Mouse (Mus musculus): ENCODE results near the gene Azin2. TPM values are rescaled to one million over a fixed set of nuclear protein-coding genes. Genes with fewer than 3 reads are reported as not detected.

The Azin2 gene
- polyA plus RNA-seq, 1 experiment from 2014 or later: 17.7 TPM

DNA sequence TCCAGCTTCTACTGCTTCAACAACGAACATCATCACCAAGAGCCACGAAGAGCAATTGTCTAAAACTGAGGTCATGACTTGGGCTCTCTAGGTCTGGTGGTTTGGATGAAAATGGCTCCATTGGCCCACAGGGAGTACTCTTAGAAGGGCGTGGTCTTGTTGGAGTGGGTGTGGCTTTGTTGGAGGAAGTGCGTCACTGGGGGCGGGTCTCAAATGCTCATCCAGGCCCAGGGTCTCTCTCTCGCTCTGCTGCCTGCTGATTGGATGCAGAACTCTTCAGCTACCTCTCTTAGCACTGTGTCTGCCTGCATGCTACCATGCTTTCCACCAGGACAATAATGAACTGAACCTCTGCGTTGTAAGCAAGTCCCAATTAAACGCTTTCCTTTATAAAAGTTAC, 12.4 kb upstream of the Azin2 start:
- Histone ChIP-seq H3K36me3 (no peaks in the 10 kb centered on the region), H3K9me3 (replicated peaks) (no peaks in the 10 kb centered on the region), H3K4me1 (no peaks in the 10 kb centered on the region; the same call in 1 of the 2 replicates), H3K4me3 (no peak overlapping the region), H3K9ac (no peak overlapping the region), H3K27me3 (no peaks in the 10 kb centered on the region), H3K4me2 (replicated peaks) (no peak overlapping the region), H3K27ac (no peak overlapping the region)
- no peak for ATAC-seq (ENCODE audit: low FRiP score)
- WGBS: 84% methylated on average over 8 of the region's 8 CpGs

DNA sequence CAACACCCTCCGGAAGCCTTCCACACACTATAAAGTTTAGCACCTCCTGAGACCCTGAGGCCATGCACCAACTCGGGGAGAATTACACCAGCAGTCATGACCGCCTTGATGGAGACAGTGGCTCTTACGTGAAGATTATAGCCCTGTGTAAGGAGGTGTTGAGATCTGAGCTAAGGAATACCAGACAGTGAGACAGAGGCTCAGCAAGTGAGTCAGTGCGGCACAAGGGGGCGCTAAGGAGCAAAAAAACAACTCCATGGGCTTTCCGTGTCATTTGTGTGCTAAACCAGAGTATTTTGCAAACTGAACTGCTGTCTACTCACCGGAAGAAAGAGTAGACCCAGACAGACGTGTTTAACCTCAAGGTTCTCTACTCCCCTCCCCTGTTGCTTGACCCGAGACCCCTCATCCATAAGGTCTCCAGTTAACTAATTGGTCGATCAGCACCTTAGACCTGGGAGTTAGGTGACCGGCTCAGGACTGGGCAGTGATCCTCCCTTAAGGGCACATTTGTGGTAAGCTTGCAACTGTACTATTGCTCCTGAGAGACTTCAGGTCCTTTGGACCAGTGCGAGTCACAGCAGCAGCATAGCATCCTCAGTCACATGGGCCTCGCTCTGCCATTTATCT, 8.9 kb upstream of the Azin2 start:
- H3K36me3 ChIP-seq: no peaks in the 10 kb centered on the region
- H3K4me3 ChIP-seq: no peak overlapping the region
- peaks cover 12% of the 10 kb centered on the region for H3K4me1 ChIP-seq
- no peak overlapping the region for H3K27ac ChIP-seq
- H3K9me3 ChIP-seq (replicated peaks): no peaks in the 10 kb centered on the region
- H3K4me2 ChIP-seq (replicated peaks): no peak overlapping the region
- H3K27me3 ChIP-seq: no peaks in the 10 kb centered on the region
- WGBS: 44% methylated on average over 14 of the region's 14 CpGs
- ATAC-seq (ENCODE audit: low FRiP score): no peak
- no peak overlapping the region for H3K9ac ChIP-seq

DNA sequence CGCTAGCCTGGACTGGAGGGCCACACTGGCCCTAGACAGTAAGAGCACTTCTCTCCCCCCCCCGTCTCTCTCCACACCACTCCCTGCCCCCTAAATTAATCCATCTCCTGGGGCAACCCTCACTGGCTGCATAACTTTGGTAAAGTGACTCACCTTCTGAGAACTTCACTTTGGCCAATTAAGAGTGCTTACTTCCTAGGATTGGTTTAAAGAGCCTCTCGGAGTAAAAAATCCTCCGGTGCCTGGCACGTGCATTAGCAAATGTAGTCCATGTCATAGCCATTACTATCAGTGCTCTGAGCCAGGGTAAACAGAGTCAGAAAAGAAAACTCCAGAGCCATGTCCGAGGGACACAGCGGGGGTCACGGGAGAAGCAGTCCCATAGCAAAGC, 8.2 kb upstream of the Azin2 start:
- no peaks in the 10 kb centered on the region for H3K9me3 ChIP-seq (replicated peaks)
- WGBS: 78% methylated on average over 7 of the region's 8 CpGs
- H3K27ac ChIP-seq: no peak overlapping the region
- H3K27me3 ChIP-seq: no peaks in the 10 kb centered on the region
- no peak overlapping the region for H3K9ac ChIP-seq
- H3K36me3 ChIP-seq: no peaks in the 10 kb centered on the region
- no peak for ATAC-seq (ENCODE audit: low FRiP score)
- H3K4me3 ChIP-seq: no peak overlapping the region
- no peak overlapping the region for H3K4me2 ChIP-seq (replicated peaks)
- peaks cover 12% of the 10 kb centered on the region for H3K4me1 ChIP-seq

GRCm38 (mm10) chr4:128969607-128970416, 7.6 kb upstream of the Azin2 start:
- WGBS: 77% methylated on average over 18 of the region's 18 CpGs
- Histone ChIP-seq H3K9me3 (replicated peaks) (no peaks in the 10 kb centered on the region), H3K4me1 (peaks cover 12% of the 10 kb centered on the region), H3K27me3 (no peaks in the 10 kb centered on the region), H3K4me3 (no peak overlapping the region), H3K36me3 (no peaks in the 10 kb centered on the region), H3K4me2 (replicated peaks) (no peak overlapping the region), H3K9ac (no peak overlapping the region), H3K27ac (no peak overlapping the region)
- no peak for ATAC-seq (ENCODE audit: low FRiP score)

DNA sequence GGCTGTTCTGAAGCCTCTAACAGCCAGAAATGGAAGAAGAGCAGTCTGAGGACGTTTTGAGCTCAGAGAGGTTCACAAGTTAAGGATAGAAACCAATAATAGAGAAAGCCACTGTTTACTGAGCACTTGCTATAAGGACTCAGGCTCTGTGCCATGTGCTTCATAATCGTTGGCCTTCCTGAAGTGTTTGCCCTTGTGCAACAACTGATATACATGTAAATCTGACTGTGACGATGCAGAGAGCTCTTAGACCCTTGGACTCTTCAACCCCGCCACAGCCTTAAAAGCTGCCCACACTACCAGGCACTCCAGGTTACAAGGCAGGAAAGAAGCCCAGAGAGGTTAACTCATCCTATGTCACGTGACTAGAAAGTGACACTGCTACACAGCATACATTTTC, 6.8 kb upstream of the Azin2 start:
- Histone ChIP-seq H3K4me1 (peaks cover 12% of the 10 kb centered on the region), H3K36me3 (no peaks in the 10 kb centered on the region), H3K27me3 (peaks cover 3% of the 10 kb centered on the region; the same call in 1 of the 2 replicates), H3K4me2 (replicated peaks) (no peak overlapping the region), H3K4me3 (no peak overlapping the region), H3K27ac (no peak overlapping the region), H3K9ac (no peak overlapping the region), H3K9me3 (replicated peaks) (no peaks in the 10 kb centered on the region)
- 80% methylated on average over 5 of the region's 5 CpGs for WGBS
- ATAC-seq (ENCODE audit: low FRiP score): no peak

- Histone ChIP-seq H3K4me2 (replicated peaks) (no peak overlapping the region), H3K36me3 (no peaks in the 10 kb centered on the region), H3K9ac (no peak overlapping the region), H3K27ac (peak overlapping the region; percentile 55), H3K4me1 (peaks cover 17% of the 10 kb centered on the region), H3K27me3 (peaks cover 6% of the 10 kb centered on the region; the same call in 1 of the 2 replicates), H3K9me3 (replicated peaks) (no peaks in the 10 kb centered on the region), H3K4me3 (no peak overlapping the region)
- 25% methylated on average over 7 of the region's 7 CpGs for WGBS
- no peak for ATAC-seq (ENCODE audit: low FRiP score)
These were observed 4.5 kb upstream of the Azin2 start for GRCm38 (mm10) chr4:128966751-128967150.

DNA sequence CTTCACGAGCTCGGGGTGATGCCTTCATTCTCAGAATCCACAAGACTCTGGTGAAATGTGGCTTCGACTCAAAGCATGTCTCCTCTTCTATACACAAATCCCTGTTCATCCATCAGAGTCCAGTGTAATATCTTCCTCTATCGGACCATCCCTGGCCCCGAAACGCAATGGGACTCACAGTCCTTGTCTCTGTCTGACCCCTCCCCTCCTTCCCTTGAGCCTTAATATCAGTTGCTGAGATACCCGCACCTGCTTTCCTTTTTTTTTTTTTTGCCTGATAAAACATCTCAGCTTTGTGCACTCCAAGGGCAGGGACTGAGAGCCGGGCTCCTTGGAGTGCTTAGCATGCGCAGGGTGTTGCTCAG, 666 bp upstream of the Azin2 start:
- H3K4me1 ChIP-seq: peaks cover 27% of the 10 kb centered on the region
- WGBS: 6% methylated on average over 9 of the region's 9 CpGs
- H3K27me3 ChIP-seq: peaks cover 22% of the 10 kb centered on the region
- H3K27ac ChIP-seq: peak overlapping the region; percentile 64; the same call in 1 of the 2 replicates
- H3K36me3 ChIP-seq: no peaks in the 10 kb centered on the region
- H3K4me2 ChIP-seq (replicated peaks): peak overlapping the region; percentile 85
- H3K9ac ChIP-seq: peak overlapping the region; percentile 77
- ATAC-seq (ENCODE audit: low FRiP score): no peak
- H3K9me3 ChIP-seq (replicated peaks): no peaks in the 10 kb centered on the region
- peak overlapping the region; percentile 55 for H3K4me3 ChIP-seq

DNA sequence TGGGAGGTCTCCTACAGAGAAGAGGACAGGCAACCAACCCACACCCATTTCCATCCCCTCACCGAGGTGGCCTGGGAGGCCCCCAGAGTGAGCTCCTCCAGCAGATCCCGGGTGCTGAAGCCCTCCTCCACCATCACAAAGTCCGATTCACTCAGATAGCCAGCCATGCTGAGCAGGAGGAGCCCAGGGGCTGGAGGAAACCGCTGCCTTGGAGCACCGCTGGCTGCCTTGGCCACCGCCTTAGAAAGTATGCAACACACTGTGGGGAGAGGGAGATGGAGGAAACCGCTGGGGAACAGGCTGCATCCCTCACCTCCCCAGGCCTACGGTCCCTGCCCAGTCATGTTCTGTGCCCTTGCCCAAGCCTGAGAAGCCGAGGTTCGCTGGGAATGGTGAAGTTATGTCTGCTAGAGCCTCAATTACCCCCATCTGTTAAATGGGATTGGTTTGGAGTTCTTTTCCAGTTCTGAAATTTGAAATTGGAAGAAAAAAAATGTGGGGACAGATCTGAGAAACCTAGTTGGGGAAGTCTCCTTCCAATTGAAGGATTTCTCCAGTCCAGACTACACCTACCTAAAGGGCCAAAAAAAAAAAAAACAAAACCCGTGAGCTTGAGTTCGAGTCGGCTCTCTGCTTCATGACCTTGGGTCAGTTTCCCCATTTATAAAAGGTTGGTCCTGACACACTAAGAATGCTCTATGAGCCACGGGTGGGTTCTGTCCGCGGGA, 777 bp downstream of the Azin2 start:
- no peaks in the 10 kb centered on the region for H3K36me3 ChIP-seq
- 8% methylated on average over 16 of the region's 16 CpGs for WGBS
- H3K9ac ChIP-seq: peak overlapping the region; percentile 77
- H3K27me3 ChIP-seq: peaks cover 22% of the 10 kb centered on the region
- peaks cover 22% of the 10 kb centered on the region for H3K4me1 ChIP-seq
- H3K4me3 ChIP-seq: peak overlapping the region; percentile 55
- no peak overlapping the region for H3K27ac ChIP-seq
- H3K4me2 ChIP-seq (replicated peaks): peak overlapping the region; percentile 85
- ATAC-seq (ENCODE audit: low FRiP score): no peak
- no peaks in the 10 kb centered on the region for H3K9me3 ChIP-seq (replicated peaks)

GRCm38 (mm10) chr4:128959676-128960075, 2.6 kb downstream of the Azin2 start:
- H3K4me3 ChIP-seq: no peak overlapping the region
- peaks cover 26% of the 10 kb centered on the region for H3K4me1 ChIP-seq
- WGBS: 87% methylated on average over 17 of the region's 17 CpGs
- peaks cover 22% of the 10 kb centered on the region for H3K27me3 ChIP-seq
- no peaks in the 10 kb centered on the region for H3K9me3 ChIP-seq (replicated peaks)
- H3K36me3 ChIP-seq: no peaks in the 10 kb centered on the region
- ATAC-seq (ENCODE audit: low FRiP score): no peak
- no peak overlapping the region for H3K9ac ChIP-seq
- no peak overlapping the region for H3K27ac ChIP-seq
- H3K4me2 ChIP-seq (replicated peaks): no peak overlapping the region

DNA sequence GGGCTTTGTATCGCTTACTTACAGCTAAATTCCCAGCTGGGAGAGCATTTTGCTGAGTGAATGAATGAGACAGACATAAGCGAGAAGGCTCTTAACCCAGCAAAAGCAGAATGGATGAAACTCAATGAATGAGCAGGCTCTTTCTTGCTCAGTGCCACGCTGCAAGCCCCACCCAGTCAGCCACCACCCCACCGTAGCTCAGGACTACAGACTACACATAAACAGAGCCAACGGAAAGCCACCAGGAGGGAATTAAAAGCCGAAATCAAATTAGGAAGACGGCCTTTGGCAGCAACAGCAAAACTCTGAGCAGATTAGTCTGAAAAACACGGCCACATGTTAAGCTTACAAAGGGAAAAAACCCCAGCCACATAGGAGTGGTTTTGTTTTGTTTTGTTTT, 3.4 kb downstream of the Azin2 start:
- no peak overlapping the region for H3K4me2 ChIP-seq (replicated peaks)
- 64% methylated on average over 8 of the region's 8 CpGs for WGBS
- H3K9me3 ChIP-seq (replicated peaks): no peaks in the 10 kb centered on the region
- H3K4me1 ChIP-seq: peaks cover 26% of the 10 kb centered on the region
- H3K36me3 ChIP-seq: no peaks in the 10 kb centered on the region
- no peak overlapping the region for H3K27ac ChIP-seq
- ATAC-seq (ENCODE audit: low FRiP score): no peak
- H3K9ac ChIP-seq: no peak overlapping the region
- H3K4me3 ChIP-seq: no peak overlapping the region
- peaks cover 18% of the 10 kb centered on the region for H3K27me3 ChIP-seq

- Histone ChIP-seq H3K4me3 (no peak overlapping the region), H3K27me3 (peaks cover 16% of the 10 kb centered on the region), H3K9ac (no peak overlapping the region), H3K4me1 (peaks cover 25% of the 10 kb centered on the region), H3K4me2 (replicated peaks) (no peak overlapping the region), H3K9me3 (replicated peaks) (no peaks in the 10 kb centered on the region), H3K36me3 (no peaks in the 10 kb centered on the region), H3K27ac (0 out of 2 replicates have a peak overlapping the region, but pooled peaks have one; percentile 14)
- 85% methylated on average over 11 of the region's 11 CpGs for WGBS
- no peak for ATAC-seq (ENCODE audit: low FRiP score)
These were observed 4.1 kb downstream of the Azin2 start for GRCm38 (mm10) chr4:128958156-128958555.

DNA sequence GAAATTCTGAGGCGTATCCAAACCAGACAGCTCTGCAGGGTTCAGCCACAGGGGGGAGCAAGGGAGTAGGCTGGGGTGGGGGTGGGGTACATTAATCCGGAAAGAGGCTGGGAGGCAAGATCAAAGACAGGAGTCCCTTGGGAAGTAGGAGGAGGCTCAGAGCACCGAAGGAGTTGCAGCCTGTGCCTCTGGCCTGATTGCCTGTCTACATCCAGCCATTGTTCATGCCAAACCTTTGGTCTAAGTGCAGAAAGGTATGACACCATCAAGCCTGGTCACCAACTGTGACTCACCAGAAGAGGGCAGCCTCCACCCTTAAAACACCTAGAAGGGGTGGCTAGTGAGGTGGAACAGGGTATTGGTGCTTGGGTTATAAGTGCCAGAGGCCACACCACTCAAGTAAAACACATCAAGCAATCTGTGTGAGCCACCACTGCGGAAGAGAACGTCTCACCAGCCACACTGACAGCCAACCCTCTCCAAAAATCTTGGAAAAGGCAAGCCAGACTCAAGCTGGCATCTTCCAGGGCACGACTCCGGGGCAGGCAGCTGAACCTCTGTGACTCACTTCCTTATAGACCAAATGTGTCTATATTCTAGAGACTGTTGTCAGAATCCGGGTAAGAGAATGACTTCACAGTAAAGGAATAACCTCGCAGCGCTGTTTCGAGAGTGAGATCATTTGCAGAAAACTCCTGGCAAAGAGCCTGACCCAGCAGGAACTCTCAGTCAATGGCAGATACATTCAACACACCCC, 4.9 kb downstream of the Azin2 start:
- Histone ChIP-seq H3K27ac (peak overlapping the region; percentile 14; the same call in 1 of the 2 replicates), H3K4me2 (replicated peaks) (no peak overlapping the region), H3K9me3 (replicated peaks) (no peaks in the 10 kb centered on the region), H3K4me1 (peaks cover 22% of the 10 kb centered on the region), H3K27me3 (peaks cover 16% of the 10 kb centered on the region), H3K4me3 (no peak overlapping the region), H3K9ac (no peak overlapping the region), H3K36me3 (no peaks in the 10 kb centered on the region)
- ATAC-seq (ENCODE audit: low FRiP score): no peak
- WGBS: 36% methylated on average over 11 of the region's 11 CpGs
